Mouse (Mus musculus) midbrain, embryonic 12.5 days (tissue): ENCODE data around the gene Usp13. TPM values are rescaled to one million over a fixed set of nuclear protein-coding genes. Genes with fewer than 3 reads are reported as not detected.

Source experiments
- ATAC-seq: fragments of 200-750 bp; cut with Nextera tagmentation; 2 replicates; pipeline ENCODE4 v1.8.0; 2017; ENCODE audit warnings: low read depth, moderate TSS enrichment, moderate library complexity; ENCODE audit not compliant: low FRiP score
- H3K27ac ChIP-seq: fragments of 300-500 bp; sonication (generic); replicated peaks from 2 replicates; pipeline ENCODE4 v1.5.1; 2016; ENCODE audit warnings: mild to moderate bottlenecking
- H3K27me3 ChIP-seq: fragments of 300-500 bp; sonication (generic); 2 replicates; pipeline ENCODE4 v1.6.1; 2016; ENCODE audit warnings: mild to moderate bottlenecking
- H3K36me3 ChIP-seq: fragments of 300-500 bp; sonication (generic); 2 replicates; pipeline ENCODE4 v1.6.1; 2016
- H3K4me1 ChIP-seq: fragments of 300-500 bp; sonication (generic); 2 replicates; pipeline ENCODE4 v1.6.1; 2016
- H3K4me2 ChIP-seq: fragments of 300-500 bp; sonication (generic); replicated peaks from 2 replicates; pipeline ENCODE4 v1.6.1; 2016; ENCODE audit warnings: mild to moderate bottlenecking, moderate library complexity
- H3K4me3 ChIP-seq: fragments of 300-500 bp; sonication (generic); 2 replicates; pipeline ENCODE4 v1.5.1; 2016; ENCODE audit warnings: mild to moderate bottlenecking
- H3K9ac ChIP-seq: fragments of 300-500 bp; sonication (generic); replicated peaks from 2 replicates; pipeline ENCODE4 v1.6.1; 2016; ENCODE audit warnings: mild to moderate bottlenecking, moderate library complexity
- H3K9me3 ChIP-seq: fragments of 300-500 bp; sonication (generic); 2 replicates; pipeline ENCODE4 v1.6.1; 2016; ENCODE audit warnings: mild to moderate bottlenecking
- WGBS: fragments of 180-500 bp; shearing (Covaris S2); methylation state at CpG from one replicate; pipeline ENCODE4 v1.1.7; 2016; 5-methylcytosine and 5-hydroxymethylcytosine counted together
- polyA plus RNA-seq: library from polyadenylated mRNA; unstranded; fragments of >200 nt; fragmentation: Nextera tagmentation; extraction: Ambion mirVana; gene quantifications from 2 replicates; pipeline ENCODE4 v1.2.1, GENCODE M21; 2016

The Usp13 gene
- polyA plus RNA-seq, 1 experiment from 2014 or later: 6.8 TPM

GRCm38 (mm10) chr3:32951382-32951781, 134.0 kb downstream of the Usp13 start:
- Histone ChIP-seq H3K36me3 (no peaks in the 10 kb centered on the region), H3K4me1 (no peaks in the 10 kb centered on the region), H3K4me3 (no peak overlapping the region), H3K27me3 (no peaks in the 10 kb centered on the region), H3K9me3 (no peaks in the 10 kb centered on the region), H3K4me2 (no peak overlapping the region), H3K9ac (no peak overlapping the region), H3K27ac (no peak overlapping the region)
- 13% methylated on average over 1 of the region's 1 CpGs for WGBS
- no peak for ATAC-seq

- H3K9me3 ChIP-seq: no peaks in the 10 kb centered on the region
- no peak overlapping the region for H3K4me2 ChIP-seq
- no peak overlapping the region for H3K9ac ChIP-seq
- H3K27ac ChIP-seq: no peak overlapping the region
- no peaks in the 10 kb centered on the region for H3K36me3 ChIP-seq
- 92% methylated on average over 3 of the region's 3 CpGs for WGBS
- H3K27me3 ChIP-seq: no peaks in the 10 kb centered on the region
- no peak for ATAC-seq
- no peaks in the 10 kb centered on the region for H3K4me1 ChIP-seq
- no peak overlapping the region for H3K4me3 ChIP-seq
Measured at GRCm38 (mm10) chr3:32961494-32961893, 144.1 kb downstream of the Usp13 start.

DNA sequence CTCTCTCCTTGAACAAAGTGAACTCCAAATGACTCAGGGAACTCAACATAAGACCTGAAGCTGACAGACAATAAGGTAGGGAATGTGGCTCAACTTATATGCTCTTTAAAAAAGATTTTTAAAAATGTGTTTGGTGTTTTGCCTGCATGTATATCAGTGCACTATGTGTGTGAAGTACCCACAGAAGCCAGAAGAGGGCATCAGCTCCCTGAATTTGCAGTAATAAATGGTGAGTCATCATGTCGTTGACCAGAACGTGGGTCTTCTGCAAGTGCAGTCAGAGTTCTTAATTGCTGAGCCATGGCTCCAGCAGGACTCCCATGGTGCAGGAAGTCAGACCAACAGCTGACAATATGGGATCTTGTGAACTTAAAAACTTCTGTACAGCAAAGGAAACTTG, 148.2 kb downstream of the Usp13 start:
- ATAC-seq: no peak
- WGBS: 3% methylated on average over 2 of the region's 2 CpGs

GRCm38 (mm10) chr3:32968671-32969425, 151.5 kb downstream of the Usp13 start:
- Histone ChIP-seq H3K36me3 (no peaks in the 10 kb centered on the region), H3K27ac (no peak overlapping the region), H3K9me3 (no peaks in the 10 kb centered on the region), H3K4me2 (no peak overlapping the region), H3K4me1 (no peaks in the 10 kb centered on the region), H3K4me3 (no peak overlapping the region), H3K27me3 (no peaks in the 10 kb centered on the region), H3K9ac (no peak overlapping the region)
- WGBS: 93% methylated on average over 1 of the region's 1 CpGs
- no peak for ATAC-seq

More for the DNA sequence above, 148.2 kb downstream of the Usp13 start:
- no peaks in the 10 kb centered on the region for H3K4me1 ChIP-seq
- no peaks in the 10 kb centered on the region for H3K36me3 ChIP-seq
- no peaks in the 10 kb centered on the region for H3K27me3 ChIP-seq
- no peak overlapping the region for H3K27ac ChIP-seq
- H3K4me3 ChIP-seq: no peak overlapping the region
- H3K9me3 ChIP-seq: no peaks in the 10 kb centered on the region
- no peak overlapping the region for H3K4me2 ChIP-seq
- no peak overlapping the region for H3K9ac ChIP-seq

DNA sequence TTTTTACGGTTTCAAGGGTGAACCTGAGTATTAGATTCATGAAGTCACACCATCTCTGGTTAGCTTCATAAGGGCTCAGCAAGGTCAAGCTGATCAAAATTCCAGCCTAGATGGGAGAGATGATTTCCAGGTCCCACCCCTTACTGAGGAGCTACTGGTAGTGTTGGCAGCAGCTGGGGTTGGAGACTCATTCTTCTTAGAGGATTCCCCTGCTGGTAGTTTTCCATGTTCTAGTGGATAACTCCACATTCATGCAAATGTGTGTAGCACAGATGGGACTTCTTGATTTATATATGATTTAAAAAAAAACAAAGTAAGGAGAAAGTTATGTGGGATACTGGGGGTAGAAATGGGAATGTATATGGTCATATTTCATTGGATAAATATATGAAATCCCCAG, 152.9 kb downstream of the Usp13 start:
- no peak overlapping the region for H3K4me2 ChIP-seq
- H3K4me3 ChIP-seq: no peak overlapping the region
- H3K27me3 ChIP-seq: no peaks in the 10 kb centered on the region
- no peak overlapping the region for H3K9ac ChIP-seq
- no peaks in the 10 kb centered on the region for H3K4me1 ChIP-seq
- 89% methylated on average over 1 of the region's 1 CpGs for WGBS
- ATAC-seq: no peak
- H3K36me3 ChIP-seq: no peaks in the 10 kb centered on the region
- no peaks in the 10 kb centered on the region for H3K9me3 ChIP-seq
- no peak overlapping the region for H3K27ac ChIP-seq

DNA sequence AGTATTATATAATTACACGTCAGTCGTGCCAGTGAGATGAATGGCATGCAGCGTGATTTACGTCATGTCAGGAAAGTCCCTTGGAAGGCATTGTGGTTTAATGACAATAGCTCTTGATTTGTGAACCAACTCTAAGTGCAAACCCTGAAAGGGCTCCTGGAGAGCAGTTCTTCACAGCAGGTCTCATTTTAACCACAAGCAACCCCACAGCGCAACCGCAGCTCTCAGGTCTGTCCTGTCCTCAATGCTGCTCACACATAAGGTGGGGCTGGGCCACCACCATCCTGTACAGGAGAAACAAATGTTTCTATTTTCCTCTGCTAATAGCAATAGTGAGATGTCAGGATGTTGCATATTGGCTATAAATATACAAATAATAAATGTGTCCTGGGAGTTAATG, 161.9 kb downstream of the Usp13 start:
- H3K4me2 ChIP-seq: no peak overlapping the region
- H3K36me3 ChIP-seq: no peaks in the 10 kb centered on the region
- H3K27ac ChIP-seq: no peak overlapping the region
- ATAC-seq: no peak
- no peak overlapping the region for H3K9ac ChIP-seq
- H3K9me3 ChIP-seq: no peaks in the 10 kb centered on the region
- no peak overlapping the region for H3K4me3 ChIP-seq
- 33% methylated on average over 6 of the region's 6 CpGs for WGBS
- H3K4me1 ChIP-seq: 0 out of 2 replicates have a peak, but pooled peaks cover 2% of the 10 kb centered on the region
- H3K27me3 ChIP-seq: no peaks in the 10 kb centered on the region

- Histone ChIP-seq H3K4me1 (0 out of 2 replicates have a peak, but pooled peaks cover 2% of the 10 kb centered on the region), H3K27me3 (no peaks in the 10 kb centered on the region), H3K27ac (no peak overlapping the region), H3K9ac (no peak overlapping the region), H3K4me2 (no peak overlapping the region), H3K36me3 (no peaks in the 10 kb centered on the region), H3K4me3 (no peak overlapping the region), H3K9me3 (no peaks in the 10 kb centered on the region)
- no peak for ATAC-seq
- WGBS: 55% methylated on average over 4 of the region's 4 CpGs
Measured at GRCm38 (mm10) chr3:32979981-32980380, 162.6 kb downstream of the Usp13 start.

GRCm38 (mm10) chr3:32985141-32985540, 167.8 kb downstream of the Usp13 start:
- WGBS: 48% methylated on average over 3 of the region's 3 CpGs
- Histone ChIP-seq H3K4me1 (no peaks in the 10 kb centered on the region), H3K27me3 (no peaks in the 10 kb centered on the region), H3K27ac (no peak overlapping the region), H3K9me3 (no peaks in the 10 kb centered on the region), H3K4me3 (no peak overlapping the region), H3K36me3 (no peaks in the 10 kb centered on the region), H3K9ac (no peak overlapping the region), H3K4me2 (no peak overlapping the region)
- no peak for ATAC-seq

Other genes with a start within 250 kb of the Usp13 start
- 41.1 and 47.0 TPM in 2 replicates for gene Gnb4, start 201.0 kb upstream of the Usp13 start, polyA plus RNA-seq
- gene Actl6a, start 111.2 kb upstream of the Usp13 start, polyA plus RNA-seq: 203 and 222 TPM in 2 replicates
- 282 and 290 TPM in 2 replicates for gene Ndufb5, start 80.6 kb upstream of the Usp13 start, polyA plus RNA-seq
- 34.0 and 37.0 TPM in 2 replicates for gene Mrpl47, start 79.9 kb upstream of the Usp13 start, polyA plus RNA-seq